Mouse (Mus musculus): ENCODE measurements around the gene Krtap11-1.

The Krtap11-1 gene

DNA sequence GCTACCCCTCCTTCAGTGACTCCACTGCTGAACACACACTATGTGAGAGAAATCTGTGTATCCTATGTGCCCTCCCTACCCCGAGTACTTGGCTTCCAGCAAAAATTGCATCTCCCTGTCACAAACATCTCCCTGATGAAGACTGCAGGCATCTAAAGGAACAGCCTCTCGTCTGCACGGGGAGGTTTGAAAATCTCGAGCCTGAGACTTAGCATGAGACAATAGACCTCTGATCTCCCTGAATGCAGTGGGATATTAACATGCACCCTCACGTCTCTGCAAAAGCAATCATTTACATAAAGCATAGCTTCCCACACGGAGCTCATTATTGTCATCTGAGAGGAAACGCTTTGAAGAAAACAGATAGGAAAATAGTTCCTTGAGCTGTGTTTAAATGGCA lies 40.4 kb downstream of the Krtap11-1 start:
- no peak for TF ChIP-seq GATA4 (IDR thresholded peaks at IDR 0.05; ENCODE audit: insufficient replicate concordance, low read length)

- TF ChIP-seq GATA4 (IDR thresholded peaks at IDR 0.05; ENCODE audit: insufficient replicate concordance, low read length), result no peak
Measured at GRCm38 (mm10) chr16:89529846-89530245, 41.1 kb downstream of the Krtap11-1 start.

DNA sequence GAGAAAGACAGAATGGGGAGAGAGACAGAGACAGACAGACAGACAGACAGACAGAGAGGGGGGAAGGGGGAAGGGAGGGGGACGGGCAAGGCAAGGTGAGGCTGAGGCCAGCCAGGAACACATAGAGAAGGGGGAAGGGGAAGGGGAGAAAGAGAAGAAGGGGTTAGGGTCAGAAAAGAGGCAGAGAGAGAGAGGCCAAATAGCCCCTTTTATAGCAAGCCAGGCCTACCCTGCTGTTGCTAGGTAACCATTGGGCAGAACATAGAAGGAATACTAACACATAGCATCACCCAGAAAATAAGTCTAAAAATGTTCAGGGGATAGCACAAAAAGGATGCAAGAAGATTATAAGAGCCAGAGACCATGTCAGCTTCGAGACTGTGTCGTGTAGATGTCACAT lies 42.6 kb downstream of the Krtap11-1 start:
- no peak for TF ChIP-seq GATA4 (IDR thresholded peaks at IDR 0.05; ENCODE audit: insufficient replicate concordance, low read length)

- TF ChIP-seq GATA4 (IDR thresholded peaks at IDR 0.05; ENCODE audit: insufficient replicate concordance, low read length), result no peak
Measured at GRCm38 (mm10) chr16:89520996-89521395, 50.0 kb downstream of the Krtap11-1 start.

DNA sequence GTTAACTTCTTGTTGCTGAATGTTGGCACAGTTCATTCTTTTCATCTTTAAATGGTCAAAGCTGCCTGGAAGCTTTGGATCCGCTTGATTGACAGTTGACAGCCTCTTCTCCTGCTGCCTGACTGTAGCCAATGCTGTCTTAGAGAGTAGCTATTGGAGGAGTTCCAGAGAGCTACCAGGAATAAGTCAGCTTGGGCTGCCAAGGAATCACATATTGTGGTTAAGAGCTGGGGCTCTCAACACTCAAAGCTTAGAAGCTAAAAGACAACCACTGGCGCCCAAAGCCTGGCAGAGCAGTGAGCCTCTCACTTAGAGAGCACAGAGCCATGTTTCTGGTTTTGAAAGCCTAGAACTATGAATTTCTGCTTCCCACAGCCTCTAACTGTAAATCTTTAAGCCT lies 50.4 kb downstream of the Krtap11-1 start:
- TF ChIP-seq GATA4 (IDR thresholded peaks at IDR 0.05; ENCODE audit: insufficient replicate concordance, low read length), result no peak
